Mouse (Mus musculus) embryo, embryonic 11.5 days (tissue): Measurements from ENCODE around the gene Cdc42.

ENCODE experiments used
- DNase-seq: peaks from one replicate; pipeline ENCODE4 v3.0.0-alpha.2; 2012; ENCODE audit warnings: low read depth, low spot score

Cdc42 gene

DNA sequence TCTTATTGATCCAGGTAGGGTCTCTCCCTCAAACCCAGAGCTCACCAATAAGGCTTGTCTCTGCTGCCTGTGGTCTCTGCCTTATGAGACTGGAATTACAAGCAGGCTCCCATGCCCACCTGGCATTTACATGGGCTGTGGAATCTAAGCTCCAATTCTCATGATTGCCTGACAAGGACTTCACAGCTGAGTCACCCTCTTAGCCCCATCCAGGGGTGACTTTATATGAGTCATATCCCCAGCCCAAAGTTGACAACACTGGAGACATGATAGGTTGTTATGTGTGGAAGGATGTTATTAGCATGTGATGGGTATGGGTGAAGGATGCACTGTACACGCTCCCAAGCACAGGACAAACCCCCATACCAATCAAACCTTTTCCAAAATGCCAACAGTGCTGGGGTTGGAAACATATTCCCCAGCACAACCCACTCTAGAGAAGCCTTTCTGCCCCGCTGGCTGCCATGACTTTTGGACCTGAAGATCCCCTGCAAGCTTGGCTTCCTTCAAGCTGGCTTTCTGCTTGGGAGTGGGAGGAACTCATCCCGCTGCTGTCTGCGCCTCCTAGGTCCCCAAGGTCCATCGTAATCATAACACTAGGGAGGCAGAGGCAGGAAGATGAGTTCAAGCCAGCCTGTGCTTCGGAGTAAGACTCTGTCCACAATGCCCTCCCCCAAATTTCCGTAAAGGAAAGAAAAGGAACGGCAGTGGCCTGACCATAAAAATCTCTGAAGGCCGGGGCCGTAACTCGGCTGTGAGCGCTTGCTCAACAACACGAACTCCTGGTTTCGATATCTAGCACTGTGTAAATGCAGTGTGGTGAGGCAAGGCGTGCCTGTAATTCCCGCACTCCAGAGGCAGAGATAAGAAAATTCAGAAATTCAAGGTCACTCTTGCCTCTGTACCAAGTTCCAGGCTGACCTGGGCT lies 14.3 kb upstream of the Cdc42 start:
- no peak for DNase-seq

DNA sequence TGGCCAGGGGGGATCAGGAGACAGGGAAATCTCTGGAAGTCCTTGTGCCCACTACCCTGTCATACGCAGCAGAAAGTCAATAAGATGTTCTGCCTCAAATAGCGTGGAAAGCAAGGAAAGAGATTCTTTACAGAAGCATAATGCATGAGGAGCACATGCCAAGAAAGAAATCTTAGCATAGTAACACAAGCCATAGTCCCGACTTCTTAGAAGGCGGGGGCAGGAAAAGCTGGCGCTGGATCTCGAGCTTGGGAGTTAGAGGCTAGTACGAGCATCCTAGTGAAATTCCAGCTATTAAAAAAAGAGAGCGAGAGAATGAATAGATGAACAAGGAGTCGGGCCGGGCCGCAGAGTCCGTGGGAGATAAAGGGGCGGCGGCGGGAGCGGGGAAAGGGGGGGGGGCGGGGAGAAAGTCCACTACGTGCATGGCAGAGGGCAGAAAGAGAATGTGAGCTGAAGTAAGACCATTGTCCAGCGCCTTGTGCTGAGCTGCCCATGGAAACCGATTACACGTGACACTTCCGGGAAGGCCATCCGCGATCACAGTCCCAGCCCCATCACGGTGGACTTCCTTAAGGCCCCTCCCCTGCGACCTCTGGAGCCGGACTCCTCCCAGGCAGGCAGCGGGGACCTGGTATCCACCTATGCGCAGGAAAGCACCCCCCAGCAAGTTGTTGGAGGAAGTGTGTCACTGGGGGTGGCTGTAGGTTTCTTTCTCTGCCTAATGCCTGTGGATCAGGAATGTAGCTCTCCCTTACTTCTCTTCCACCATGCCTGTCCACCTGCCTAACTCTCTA lies 12.6 kb upstream of the Cdc42 start:
- no peak for DNase-seq

DNA sequence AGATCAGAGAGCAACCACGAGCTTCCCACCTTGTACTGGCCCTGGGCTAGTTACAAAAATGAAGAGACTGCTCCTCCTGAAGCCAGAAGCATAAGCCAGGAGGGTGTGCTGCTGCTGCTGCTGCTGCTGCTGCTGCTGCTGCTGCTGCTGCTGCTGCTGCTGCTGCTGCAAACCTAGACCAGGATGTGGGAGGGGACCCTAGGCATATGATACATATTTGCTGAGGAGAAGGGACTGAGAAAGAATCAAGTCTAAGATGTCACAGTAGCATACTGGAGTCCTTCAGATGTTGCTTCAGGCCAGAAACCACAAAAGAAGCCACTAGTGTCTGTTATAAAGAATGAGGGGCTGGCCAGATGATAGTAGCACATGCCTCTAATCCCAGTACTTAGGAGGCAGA lies 10.7 kb upstream of the Cdc42 start:
- DNase-seq = no peak

DNA sequence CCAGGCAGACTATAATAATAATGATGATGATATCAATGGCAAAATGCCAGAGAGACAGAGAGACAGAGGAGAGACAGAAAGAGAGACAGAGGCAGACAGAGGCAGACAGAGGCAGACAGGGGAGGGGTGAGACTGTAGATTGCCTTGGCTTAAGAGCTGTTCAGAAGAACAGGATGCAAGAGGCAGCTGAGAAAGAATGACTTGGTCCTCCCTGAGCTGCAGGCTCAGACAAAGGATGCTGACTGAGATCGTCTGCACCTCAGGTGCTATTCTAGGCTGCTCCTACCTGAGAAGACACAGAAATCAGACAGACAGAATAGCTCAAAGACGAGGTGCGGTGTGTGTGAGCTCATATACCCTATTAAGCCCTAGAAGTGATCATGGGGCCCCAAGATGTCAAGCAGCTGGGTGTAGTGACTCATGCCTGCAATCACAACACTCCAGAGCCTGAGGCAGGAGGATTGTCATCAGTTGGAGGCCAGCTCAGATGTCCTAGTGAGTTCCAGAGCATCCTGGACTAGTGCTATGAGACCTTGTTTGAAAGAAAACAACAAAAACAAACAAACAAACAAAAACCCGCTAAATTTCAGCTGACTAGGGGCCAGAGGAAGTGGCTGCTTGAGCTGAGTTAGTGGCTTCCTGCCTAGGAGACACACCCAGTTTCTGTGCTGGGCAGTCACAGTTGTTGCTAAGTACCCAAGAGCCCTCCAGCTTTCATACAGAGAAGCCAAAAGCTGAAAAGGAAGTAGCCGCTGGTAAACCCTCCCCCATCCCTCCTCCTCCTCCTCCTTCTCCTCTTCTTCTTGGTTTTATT lies 10.0 kb upstream of the Cdc42 start:
- no peak for DNase-seq

DNA sequence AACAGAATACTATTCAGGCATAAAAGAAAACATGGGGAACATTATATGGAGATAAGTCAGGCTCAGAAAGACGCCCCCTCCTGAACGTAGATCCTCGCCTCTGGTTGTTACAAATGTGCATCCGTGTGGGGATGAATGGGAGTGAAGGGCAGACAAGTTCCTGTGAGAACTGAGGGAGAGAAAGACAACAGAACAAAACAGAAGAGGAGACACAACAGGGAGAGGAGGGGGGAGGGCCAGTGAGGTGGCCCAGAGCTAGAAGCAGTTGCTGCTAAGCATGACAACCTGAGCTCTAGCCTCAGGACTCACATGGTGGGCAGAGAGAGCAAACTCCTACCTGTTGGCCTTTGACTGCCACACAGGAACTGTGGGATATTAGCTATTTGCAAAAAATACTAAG lies 8.6 kb upstream of the Cdc42 start:
- DNase-seq = no peak

DNA sequence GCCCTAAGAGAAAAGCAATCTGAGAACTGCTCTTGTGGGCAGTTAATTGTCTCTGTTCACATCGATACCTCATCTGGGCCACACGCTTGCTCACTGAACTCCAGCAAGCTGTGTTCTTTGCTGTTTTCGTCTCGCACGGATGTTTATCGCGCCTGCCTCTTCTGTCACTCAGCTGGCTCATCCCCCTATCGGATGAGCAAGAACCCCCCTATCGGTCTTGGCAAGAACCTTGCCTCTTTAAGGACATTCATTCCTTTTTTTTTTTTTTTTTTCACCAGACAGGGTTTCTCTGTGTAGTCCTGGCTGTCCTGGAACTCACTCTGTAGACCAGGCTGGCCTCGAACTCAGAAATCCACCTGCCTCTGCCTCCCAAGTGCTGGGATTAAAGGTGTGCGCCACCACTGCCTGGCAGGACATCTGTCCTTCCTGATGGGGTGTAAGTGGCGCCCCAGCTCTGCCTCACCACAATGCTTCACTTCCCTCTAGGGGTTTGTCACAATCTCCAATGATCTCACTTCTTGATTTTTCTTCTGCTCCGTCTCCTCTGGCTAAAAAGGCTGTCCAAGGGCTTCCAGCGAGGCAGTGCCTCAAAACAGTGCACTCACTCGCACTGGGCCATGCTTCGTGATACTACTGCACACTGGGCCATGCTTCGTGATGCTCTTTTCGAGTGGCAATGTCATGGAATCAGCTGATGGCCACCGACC lies 8.0 kb upstream of the Cdc42 start:
- no peak for DNase-seq

DNA sequence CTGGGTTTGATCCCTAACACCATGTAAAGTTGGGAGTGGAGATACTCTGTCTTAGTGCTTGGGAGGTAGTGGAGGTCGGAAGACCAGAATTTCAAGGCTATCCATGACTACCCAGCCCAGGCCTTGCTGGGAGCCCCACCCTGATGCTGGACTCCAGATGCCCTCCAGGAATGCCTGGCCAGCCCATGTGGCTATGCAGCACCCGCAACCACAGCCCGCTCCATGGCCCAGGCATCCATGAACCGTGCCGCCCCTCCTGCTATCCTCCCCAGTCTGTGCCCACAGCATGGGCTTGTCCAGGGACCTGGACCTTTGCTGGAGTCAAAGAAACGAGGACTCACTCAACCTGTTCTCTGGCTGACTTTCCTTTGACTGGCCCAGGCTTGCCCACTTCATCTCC lies 7.3 kb upstream of the Cdc42 start:
- no peak for DNase-seq

DNA sequence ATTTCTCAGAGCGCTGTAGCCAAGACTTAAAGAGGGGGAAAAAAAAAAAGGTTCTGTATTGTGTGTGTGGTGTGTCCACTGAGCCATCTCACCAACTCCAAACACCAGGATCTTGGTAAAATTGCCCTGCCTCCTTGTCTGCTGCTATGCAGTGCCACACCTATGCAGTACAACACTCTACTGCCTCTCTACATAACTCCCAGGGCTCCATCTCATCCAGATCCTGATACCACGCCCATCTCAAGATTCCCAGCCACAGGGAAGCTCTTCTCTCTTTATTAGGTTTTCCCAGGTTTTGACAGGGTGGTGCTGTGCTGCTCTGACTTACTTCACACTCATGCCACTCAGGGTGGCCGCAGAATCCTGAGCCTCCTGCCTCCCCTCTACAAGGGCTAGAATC lies 3.5 kb upstream of the Cdc42 start:
- DNase-seq = no peak

DNA sequence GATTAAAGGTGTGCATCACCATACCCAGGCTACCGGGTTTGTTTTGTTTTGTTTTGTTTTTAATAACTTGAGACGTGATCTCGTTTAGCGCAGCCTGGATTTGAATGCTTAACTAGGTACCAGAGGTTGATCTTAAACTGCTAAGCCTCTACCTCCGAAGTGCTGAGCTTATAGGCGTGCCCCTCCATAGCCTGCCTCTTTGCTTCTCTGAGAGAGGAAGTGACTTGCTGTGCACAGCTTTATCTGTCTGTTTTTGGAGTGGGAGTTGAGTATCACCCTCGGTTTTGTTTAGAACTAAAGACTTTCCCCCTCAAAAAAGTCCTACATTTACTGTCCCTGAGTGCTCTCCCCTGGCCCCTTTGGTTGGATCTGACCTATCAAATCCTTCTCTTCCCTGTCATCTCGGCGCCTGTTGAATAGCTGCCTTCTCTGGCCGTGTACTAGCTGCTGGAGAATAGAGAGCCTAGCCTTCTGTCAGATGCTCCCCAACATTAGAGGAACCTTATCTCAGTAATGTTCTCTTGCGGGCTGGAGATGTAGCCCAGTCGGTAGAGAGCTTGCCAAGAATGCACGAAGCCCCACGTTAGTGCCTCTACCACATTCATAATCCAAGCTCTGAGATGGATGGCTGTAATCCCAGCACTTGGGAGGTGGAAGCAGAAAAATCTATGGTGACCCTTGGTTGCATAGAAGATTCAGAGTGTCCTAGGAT lies 927 bp upstream of the Cdc42 start:
- no peak for DNase-seq

DNA sequence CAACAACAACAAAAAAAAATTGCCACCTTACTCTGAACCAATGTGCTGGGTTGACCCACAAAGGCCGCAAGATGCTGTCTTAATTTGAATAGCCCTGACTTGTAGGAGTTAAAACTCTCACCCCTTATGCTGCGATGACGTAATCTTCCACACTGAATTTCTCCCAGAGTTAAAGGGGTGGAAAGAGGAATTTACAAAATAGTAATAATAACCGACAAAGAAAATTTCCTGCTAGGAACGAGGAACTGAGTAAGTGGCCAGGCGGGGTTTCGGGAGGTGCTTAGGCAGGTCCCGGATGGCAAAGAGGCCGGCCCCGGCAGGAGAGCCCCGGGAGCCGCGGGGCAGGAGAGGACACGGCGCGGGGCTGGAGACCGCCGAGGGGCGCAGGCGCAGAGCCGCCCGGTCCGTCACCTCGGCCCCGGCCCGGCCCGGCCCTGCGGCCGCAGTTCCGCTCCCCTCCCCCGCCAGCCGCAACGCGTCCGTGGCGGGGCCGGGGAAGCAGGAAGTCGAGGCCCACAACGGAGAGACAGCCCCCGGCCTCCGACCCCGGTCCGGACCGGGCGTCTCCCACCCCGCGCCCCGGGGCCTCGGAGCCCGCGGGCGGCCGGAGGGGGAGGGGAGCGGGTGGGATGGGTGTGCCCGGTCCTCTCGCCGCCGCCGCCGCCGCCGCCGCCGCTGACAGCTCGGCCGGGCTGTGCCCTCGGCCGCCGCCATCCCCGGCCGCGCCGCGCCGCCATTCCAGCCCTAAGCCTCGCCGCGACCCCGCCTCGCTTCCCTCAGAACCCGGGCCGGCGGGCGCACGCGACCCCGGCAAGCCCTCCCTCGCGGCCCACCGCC lies 628 bp downstream of the Cdc42 start:
- peak; percentile 30 for DNase-seq

DNA sequence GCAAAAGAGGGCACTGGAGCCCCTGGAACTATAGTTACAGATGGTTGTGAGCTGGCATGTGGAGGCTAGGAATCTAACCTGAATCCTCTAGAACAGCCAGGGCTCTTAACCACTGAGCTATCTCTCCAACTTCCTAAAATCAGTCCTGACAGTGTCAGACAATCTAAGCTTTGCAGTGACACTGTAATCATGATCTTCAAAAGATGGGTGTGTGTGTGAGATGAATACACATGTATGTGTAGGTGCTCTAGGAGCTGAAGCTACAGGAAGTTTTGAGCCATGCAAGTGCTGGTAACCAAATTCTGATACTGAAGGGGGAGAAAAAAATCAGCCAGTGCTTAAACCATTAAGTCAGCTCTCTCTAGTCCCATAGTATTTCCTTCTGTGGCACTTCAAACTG lies 6.9 kb downstream of the Cdc42 start:
- DNase-seq = no peak

DNA sequence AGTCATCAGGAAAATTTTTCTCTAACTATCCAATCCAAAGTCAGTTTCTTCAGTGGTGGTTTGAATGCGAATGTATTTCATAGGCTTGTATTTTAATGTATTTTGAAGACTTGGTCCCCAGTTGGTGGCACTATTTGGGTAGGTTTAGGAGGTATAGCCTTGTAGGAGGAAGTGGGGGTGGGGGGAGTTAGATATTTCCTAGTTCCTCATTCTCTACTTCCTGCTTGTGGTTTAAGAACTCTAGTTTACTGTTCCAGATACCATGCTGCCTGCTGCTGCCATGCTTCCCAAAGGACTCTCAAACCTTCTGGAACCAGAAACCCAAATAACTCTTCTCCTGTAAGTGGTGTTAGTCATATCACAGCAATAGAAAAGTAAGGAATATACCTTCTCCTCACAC lies 11.7 kb downstream of the Cdc42 start:
- no peak for DNase-seq

DNA sequence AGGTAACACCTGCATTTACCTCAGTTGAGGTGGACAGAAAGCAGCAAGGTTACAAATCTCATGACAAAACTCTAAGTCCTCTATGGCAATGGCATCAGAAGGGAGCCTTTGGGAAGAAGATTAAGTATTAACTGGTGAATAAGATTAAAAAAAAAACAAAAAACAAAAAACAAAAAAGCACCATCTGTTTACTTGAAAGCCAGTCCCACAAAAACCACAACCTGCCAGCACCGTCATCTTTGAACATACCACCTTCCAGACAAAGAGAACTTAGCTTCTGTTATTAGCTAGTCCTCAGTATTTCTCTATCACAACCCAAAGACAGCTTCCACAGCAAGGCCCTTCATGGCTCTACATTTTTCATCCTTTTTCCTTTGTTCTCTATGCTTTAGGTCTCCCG lies 12.4 kb downstream of the Cdc42 start:
- DNase-seq = no peak

DNA sequence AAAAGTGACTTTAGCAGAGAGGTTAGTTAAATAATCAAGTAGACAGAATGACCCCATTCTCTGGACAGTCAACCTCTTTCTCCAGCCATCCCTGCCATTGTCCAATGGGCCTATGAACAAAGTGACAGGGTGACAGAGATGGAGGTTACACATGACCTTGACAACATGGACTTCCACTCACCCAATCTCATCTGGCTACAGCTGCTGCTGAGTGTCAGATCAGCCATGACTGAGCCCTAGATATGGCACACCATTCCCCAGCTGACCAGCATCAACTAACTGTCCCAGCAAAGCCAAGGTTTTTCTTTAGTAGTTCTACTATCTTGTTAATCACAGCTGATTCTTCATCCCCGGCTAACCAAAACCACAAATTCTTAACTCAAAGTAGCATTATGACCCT lies 14.7 kb downstream of the Cdc42 start:
- no peak for DNase-seq

DNA sequence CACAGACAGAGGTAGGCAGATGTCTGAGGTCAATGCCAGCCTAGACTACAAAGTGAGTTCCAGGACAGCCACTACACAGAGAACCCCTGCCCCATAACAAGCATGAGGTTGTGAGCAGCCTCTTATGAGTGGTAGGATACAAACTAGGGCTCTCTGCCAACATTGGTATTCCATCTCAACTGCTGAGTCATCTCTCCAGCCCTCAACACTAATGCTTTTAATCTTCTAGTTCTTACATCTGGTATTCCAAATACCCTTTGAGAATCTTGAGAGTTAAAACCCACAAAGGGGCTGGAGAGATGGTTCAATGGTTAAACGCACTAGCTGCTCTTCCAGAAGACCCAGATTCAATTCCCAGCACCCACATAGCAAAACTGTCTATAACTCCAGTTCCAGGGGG lies 18.1 kb downstream of the Cdc42 start:
- no peak for DNase-seq

DNA sequence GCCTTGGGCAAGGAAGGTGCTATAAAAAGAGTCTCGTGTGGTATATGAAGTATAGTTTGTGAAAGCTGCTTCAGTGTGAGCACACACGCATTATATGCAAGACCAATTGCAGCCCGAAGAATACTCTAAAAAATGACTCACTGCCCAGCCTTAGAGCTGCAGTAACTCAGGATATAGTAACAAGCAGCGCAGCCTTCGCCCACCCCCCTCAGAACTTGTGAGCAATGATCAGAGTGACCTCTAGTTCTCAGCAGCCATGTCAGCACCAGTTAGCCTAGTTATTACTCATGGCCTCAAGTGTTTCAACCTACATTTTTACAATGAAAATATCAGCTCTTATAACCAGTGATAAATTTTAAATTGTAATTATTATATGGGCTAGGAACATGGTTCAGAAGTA lies 21.1 kb downstream of the Cdc42 start:
- no peak for DNase-seq

DNA sequence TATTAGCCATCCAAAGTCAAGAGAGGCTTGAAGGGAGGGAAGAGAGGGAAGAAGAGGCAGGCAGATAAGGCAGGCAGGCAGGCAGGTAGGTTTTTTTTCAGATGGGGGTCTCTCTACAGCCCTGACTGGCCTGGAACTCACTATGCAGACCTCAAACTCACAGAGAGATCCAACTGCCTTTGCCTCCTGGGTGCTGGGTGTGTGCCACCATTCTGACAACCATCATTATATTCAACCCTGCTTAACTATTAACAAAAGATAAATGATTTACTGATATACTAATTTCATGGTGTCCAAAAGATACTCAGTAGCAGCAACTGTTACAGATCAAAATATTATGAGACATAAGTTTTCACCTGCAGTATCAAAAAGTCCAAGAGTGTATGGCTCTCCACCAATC lies 25.5 kb downstream of the Cdc42 start:
- no peak for DNase-seq

DNA sequence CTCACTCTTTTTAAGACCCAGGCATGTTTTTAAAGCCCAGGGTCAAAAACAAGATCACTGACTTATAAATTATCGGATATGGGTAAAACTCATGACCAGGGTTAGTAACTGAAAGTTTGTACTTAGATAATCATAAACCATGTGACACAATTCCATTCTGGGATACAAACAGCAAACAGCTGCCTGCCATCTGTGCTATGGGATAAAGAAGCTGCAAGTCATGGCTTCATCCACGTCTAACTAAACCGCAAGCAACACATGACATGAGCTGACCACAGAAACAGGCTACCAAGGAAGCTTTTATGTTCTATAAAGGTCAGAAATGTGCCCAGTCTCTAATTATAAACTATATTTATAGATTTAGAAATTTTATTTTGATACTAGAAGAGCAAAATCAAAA lies 31.0 kb downstream of the Cdc42 start:
- DNase-seq = no peak

DNA sequence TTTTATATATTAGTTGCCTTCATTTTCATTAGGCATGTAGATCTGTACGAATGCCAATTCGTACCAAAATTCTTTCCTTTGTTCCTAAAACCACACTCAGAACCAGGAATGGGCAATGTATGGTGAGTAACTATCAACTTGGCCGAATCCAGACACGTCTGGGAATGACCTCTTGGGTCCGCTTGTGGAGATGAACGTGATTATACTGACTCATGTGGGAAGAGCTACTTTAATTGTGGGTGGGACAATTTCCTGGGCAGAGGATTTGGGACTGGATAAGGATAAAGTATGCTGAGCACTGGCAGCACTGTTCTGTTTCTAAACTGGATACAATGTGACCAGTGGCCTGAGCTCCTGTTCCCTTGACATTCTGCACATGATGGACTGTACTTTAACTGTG lies 32.6 kb downstream of the Cdc42 start:
- DNase-seq = no peak
